Comparison of ENCODE assay signal across 27 mouse cellular contexts in genomic region chr6:13206157-13206556, GRCm38 (mm10). TPM values are rescaled to one million over a fixed set of nuclear protein-coding genes. Genes with fewer than 3 reads are reported as not detected.
A peak's percentile ranks its signal among the peaks of the same experiment; 100 is the strongest.
DNase-seq lines count a peak whose midpoint lies in the region; ATAC-seq and TF ChIP-seq lines count a peak whose summit lies in the region.
"Had no signal": no experiment of that assay in that cellular context is flagged by ENCODE, and none has a peak within 500 bp of the region (broad histone marks: within the 10 kb centered on the region; RNA-seq: fewer than 3 reads in every experiment).

No protein-coding gene starts in this region.

- no peaks in the 10 kb centered on the region for H3K36me3 ChIP-seq in midbrain, embryonic 12.5 days
- no peaks in the 10 kb centered on the region for H3K36me3 ChIP-seq in midbrain, postnatal 0 days (ENCODE audit: insufficient read depth, low read length)
- H3K36me3 ChIP-seq: embryonic facial prominence, embryonic 13.5 days; embryonic facial prominence, embryonic 15.5 days; forebrain, embryonic 10.5 days; forebrain, embryonic 12.5 days had no signal

- H3K9me3 ChIP-seq in midbrain, embryonic 12.5 days, result no peaks in the 10 kb centered on the region
- no peaks in the 10 kb centered on the region for H3K9me3 ChIP-seq in midbrain, postnatal 0 days (ENCODE audit: low read length)
- H3K9me3 ChIP-seq: embryonic facial prominence, embryonic 13.5 days; embryonic facial prominence, embryonic 15.5 days; forebrain, embryonic 10.5 days; forebrain, embryonic 12.5 days had no signal

- H3K27ac ChIP-seq in midbrain, embryonic 12.5 days (replicated peaks), result no peak overlapping the region
- H3K27ac ChIP-seq in midbrain, postnatal 0 days (ENCODE audit: low read depth, low read length), result no peak overlapping the region
- H3K27ac ChIP-seq: embryonic facial prominence, embryonic 13.5 days; embryonic facial prominence, embryonic 15.5 days; forebrain, embryonic 10.5 days; forebrain, embryonic 12.5 days had no signal

- 49% methylated on average over 6 of the region's 6 CpGs for WGBS in midbrain, embryonic 12.5 days
- WGBS in midbrain, postnatal 0 days, result 32% methylated on average over 6 of the region's 6 CpGs

- H3K4me2 ChIP-seq in midbrain, embryonic 12.5 days (replicated peaks), result no peak overlapping the region
- H3K4me2 ChIP-seq in midbrain, postnatal 0 days (ENCODE audit: low read depth, low read length, poor library complexity, severe bottlenecking), result no peak overlapping the region
- H3K4me2 ChIP-seq: embryonic facial prominence, embryonic 13.5 days; embryonic facial prominence, embryonic 15.5 days; forebrain, embryonic 12.5 days had no signal

- H3K4me1 ChIP-seq in midbrain, embryonic 12.5 days, result no peaks in the 10 kb centered on the region
- H3K4me1 ChIP-seq in midbrain, postnatal 0 days (ENCODE audit: insufficient read depth, low read length), result no peaks in the 10 kb centered on the region
- H3K4me1 ChIP-seq: embryonic facial prominence, embryonic 13.5 days; embryonic facial prominence, embryonic 15.5 days; forebrain, embryonic 10.5 days; forebrain, embryonic 12.5 days had no signal

- TF ChIP-seq POLR2A in brain, embryonic 14.5 days (IDR thresholded peaks at IDR 0.05; ENCODE audit: borderline replicate concordance, extremely low read depth, insufficient read depth, insufficient read length, poor library complexity, severe bottlenecking), result no peak

- peak; percentile 70 for ATAC-seq in midbrain, embryonic 12.5 days (ENCODE audit: low FRiP score, low read depth)
- ATAC-seq in midbrain, postnatal 0 days (ENCODE audit: low FRiP score), result no peak
- ATAC-seq: activated CD4-positive, CD25-positive, alpha-beta regulatory T cell, adult 4 months; forebrain, embryonic 14.5 days; forebrain, embryonic 16.5 days; Patski had no signal

- TF ChIP-seq CTCF in midbrain, postnatal 0 days (IDR thresholded peaks at IDR 0.05), result no peak
- no peak for TF ChIP-seq CTCF in brain, embryonic 14.5 days (IDR thresholded peaks at IDR 0.05; ENCODE audit: borderline replicate concordance, extremely low read depth, insufficient read depth, insufficient read length)

- no peak overlapping the region for H3K9ac ChIP-seq in midbrain, embryonic 12.5 days (replicated peaks)
- H3K9ac ChIP-seq in midbrain, postnatal 0 days (replicated peaks; ENCODE audit: low read length, poor library complexity, severe bottlenecking), result no peak overlapping the region
- H3K9ac ChIP-seq: embryonic facial prominence, embryonic 13.5 days; embryonic facial prominence, embryonic 15.5 days; forebrain, embryonic 12.5 days had no signal

- no peak overlapping the region for H3K4me3 ChIP-seq in midbrain, embryonic 12.5 days
- H3K4me3 ChIP-seq in midbrain, postnatal 0 days (ENCODE audit: low read depth, low read length), result no peak overlapping the region
- H3K4me3 ChIP-seq: embryonic facial prominence, embryonic 13.5 days; embryonic facial prominence, embryonic 15.5 days; erythroblast, embryonic 14.5 days; forebrain, embryonic 10.5 days; forebrain, embryonic 12.5 days had no signal

- DNase-seq in midbrain, postnatal 0 days (ENCODE audit: low spot score), result no peak
- peak; percentile 11 for DNase-seq in Muller cell, postnatal 12 days (ENCODE audit: inconsistent ontology term)
- DNase-seq in brain, embryonic 14.5 days (ENCODE audit: low read depth), result peak; percentile 13
- no peak for DNase-seq in lung, postnatal 4 days
- DNase-seq: adrenal gland, adult 8-10 months; adrenal gland, postnatal 14 days; adrenal gland, postnatal 36 days; cerebellum, adult 11 months; cerebellum, adult 18-20 months; cerebellum, adult 8-10 months; cerebellum, adult 9-11 months; cerebellum, postnatal 14 days; cerebellum, postnatal 36 days; embryo, embryonic 11 days had no signal

- H3K27me3 ChIP-seq in midbrain, embryonic 12.5 days, result no peaks in the 10 kb centered on the region
- H3K27me3 ChIP-seq in midbrain, postnatal 0 days (ENCODE audit: insufficient read depth, low read length), result no peaks in the 10 kb centered on the region
- H3K27me3 ChIP-seq: embryonic facial prominence, embryonic 13.5 days; embryonic facial prominence, embryonic 15.5 days; forebrain, embryonic 12.5 days had no signal

RNA-seq across cellular contexts. Expression of gene Vwde, which starts 18.6 kb away (rescaled TPM):
- polyA plus RNA-seq in midbrain, embryonic 12.5 days (2016; fragmentation: Nextera tagmentation; extraction: Ambion mirVana), result 0.26 TPM in 1 of 2 replicates, not detected in the other
- 0.09 and 0.38 TPM in 2 replicates for total RNA-seq in midbrain, postnatal 0 days (2014; rRNA removed)
- 0.06 and 0.23 TPM in 2 replicates for polyA plus RNA-seq in midbrain, postnatal 0 days (2015; fragmentation: Nextera tagmentation; extraction: Ambion mirVana)
- 0.06 and 0.19 TPM in 2 replicates for polyA plus RNA-seq in brain, embryonic 14.5 days (2012; rRNA removed)
- total RNA-seq: adrenal gland, adult 18-20 months; adrenal gland, adult 8-10 months; adrenal gland, postnatal 14 days; adrenal gland, postnatal 36 days; common myeloid progenitor, adult 5-6 weeks; MEL had no signal
- polyA plus RNA-seq: forebrain, embryonic 12.5 days; forebrain, embryonic 14.5 days; Patski had no signal

Comparison
In these comparisons a context has a peak if more than half of its experiments do, and no peak if none do; other contexts are left out.
1. DNase-seq: peak in Muller cell, postnatal 12 days (single experiment) and brain, embryonic 14.5 days (single experiment); none in midbrain, postnatal 0 days (single experiment) and lung, postnatal 4 days (0 of 2).